Mouse (Mus musculus) heart, adult 9 months (tissue): Measurements from ENCODE around the gene Nudt4.

ENCODE experiments used
- DNase-seq, 2 experiments: peaks; one replicate each; pipeline ENCODE4 v3.0.0; 2022; ENCODE audit warnings: low spot score in 2 of 2

Nudt4 gene

DNA sequence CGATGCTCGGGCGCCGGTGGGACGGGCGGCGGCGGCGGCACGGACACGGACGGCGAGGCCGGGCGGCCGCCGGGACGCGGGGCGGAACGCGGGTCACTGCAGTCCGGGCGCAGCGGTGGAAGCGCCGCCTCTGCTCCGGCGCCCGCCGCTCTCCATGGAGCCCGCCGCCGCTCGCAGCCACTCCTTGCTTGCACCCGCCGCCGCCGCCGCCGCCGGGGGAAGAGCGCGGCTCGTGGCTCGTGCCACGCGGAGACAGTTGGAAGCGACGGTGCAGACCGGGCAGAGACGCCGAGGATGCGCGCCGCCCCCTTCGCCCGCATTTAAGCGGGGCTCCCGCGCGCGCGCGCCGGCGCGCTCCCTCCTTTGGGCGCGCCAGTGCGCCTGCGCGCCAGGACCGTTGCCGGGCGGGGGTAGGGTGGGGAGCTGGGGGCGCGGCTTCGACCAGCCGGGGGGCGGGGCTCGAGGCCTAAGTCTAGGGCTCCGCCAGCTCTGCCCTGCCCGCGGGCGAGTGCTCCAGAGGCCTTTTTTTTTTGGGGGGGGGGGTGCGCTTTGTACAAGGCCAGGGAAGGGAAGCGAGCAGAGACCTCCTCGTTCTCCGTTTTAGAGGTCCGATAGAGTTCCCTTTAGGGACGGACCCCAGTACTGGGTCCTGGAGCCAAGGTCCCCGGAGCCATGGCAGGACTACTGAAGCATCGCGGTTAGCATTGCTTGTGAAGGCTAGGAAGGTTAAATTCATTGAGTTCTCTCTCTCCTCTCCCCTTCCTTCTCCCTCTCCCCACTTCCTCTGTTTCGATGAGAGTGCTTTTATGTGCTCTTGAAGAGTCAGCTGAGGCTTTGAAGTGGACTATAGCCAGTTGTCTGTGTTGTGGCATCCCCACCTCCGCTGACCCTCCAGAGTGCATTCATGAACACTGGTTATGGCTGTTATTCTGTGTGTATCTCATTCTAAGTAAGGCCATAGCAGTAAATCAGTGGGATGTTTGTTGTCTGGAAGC is at the start of gene Nudt4:
TSS of gene Nudt4 (minus strand) at position 296 of the 995 bp plus-strand sequence.
- DNase-seq, result peak; percentile 82 to 84

DNA sequence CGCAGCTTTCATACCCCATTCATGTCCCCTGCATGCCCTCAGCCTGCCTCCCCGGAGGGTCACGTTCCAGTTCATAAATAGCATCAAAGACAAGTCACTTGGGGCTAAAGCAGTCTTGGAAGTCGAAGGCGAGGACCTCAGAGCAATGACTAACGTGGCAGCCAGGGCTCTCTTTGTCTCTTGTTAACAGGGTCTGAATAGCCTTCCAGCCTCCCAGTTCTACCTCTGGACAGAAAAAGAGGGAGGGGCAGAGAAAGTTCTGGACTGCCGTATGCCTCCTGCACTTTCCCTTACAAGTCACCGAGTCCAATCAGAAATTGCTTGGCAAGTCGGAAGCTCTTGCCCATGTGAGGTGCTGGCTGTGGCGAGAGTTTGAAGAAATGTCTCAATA is 47.4 kb upstream of the Nudt4 start:
- peak; percentile 29 to 36 for DNase-seq

DNA sequence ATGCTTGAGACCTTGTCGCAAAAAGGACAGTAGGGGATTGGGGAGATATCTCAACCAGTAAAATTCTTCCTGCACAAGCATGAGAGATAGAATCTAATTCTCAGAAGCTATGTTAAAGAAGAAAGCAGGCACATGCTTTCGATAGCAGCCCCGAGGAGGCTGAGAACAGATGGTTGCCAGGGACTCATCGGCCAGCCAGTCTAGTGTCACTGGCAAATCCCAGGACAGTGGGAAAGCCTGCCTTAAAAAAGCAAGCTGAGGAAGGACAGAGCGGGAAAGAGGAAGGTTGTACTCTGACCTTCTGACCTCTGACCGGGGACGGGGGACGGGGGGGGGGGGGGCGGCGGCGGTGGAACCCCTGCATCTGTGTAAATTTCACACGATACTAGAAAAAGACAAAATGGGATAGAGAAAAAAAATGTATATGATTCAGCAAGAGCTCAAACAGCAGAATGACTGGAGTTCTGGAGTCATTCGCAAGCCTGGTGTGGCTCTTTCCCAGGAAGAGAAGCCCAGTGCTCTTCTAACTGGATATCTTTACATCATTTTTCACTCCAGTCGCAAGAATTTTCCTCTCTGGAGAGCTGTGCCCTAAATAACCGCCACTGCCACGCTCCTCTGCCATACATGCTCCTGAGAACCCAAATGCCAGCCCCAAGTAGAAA is 46.9 kb upstream of the Nudt4 start:
- DNase-seq, result no peak

DNA sequence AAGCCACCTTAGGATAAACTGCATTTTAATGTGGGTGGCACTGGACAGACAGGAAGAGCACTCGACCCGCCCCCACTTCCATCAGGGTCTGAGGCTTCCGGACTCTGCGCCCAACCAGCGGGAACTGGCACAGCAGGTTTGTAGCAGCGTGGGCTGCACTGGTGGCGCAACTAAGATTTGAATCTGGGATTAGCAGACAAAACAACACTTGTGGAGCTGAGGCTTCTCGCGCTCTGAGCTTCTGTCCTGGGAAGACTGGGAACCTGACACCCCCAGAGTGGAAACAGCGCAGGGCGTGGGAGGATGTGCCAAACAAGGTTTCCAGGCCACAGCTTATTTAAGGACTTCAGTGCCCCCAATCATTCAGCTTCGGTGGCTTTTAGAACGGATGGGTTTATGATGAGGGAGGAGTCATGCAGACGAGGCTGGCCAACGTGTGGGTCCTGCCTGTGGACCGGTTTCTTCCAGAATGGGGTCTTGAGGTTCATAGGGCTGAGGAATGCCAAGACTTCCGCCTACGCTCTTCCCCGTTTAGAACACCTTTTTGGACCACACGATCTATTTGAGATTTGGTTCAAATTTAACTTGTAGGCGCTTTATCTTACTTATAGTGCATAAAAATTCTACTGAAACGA is 41.1 kb upstream of the Nudt4 start:
- DNase-seq, result no peak

DNA sequence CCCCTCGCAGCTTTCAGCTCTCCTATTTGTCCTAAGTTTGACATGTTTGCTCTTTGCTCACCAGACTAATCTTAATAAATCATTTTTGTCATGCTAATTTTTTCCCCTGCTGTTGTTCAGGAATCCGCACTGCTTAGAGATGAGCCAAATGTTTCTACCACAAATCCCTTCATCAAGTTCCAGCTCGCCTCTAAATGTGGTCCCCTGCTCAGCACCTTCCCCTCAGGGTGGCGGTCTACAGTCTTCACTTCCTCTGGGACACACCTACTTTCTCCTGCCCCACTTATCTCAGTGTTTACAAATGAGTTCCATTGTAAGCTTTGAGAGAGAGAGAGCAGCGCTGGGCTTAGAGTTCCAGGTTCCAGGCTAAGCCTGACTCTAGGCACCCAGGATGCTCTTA is 36.6 kb upstream of the Nudt4 start:
- no peak for DNase-seq

DNA sequence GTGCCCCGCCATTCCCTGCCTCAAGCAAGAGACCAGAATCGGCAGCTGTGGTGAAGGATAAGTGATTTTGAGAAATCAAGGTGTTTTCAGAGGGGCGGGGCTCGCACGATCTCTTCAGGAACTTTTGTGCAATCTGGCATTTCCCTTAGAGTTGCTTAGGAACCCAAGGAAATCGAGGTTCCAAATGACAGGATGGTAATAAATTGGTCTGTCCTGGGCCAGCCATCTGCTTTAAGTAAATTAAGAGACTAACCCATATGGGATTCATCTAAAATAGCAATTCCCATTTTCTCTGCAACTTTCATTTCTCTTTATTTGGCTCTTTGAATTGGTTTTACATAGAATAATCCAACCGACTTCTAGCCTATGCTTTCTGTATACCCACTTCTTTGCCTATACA is 35.8 kb upstream of the Nudt4 start:
- no peak for DNase-seq

DNA sequence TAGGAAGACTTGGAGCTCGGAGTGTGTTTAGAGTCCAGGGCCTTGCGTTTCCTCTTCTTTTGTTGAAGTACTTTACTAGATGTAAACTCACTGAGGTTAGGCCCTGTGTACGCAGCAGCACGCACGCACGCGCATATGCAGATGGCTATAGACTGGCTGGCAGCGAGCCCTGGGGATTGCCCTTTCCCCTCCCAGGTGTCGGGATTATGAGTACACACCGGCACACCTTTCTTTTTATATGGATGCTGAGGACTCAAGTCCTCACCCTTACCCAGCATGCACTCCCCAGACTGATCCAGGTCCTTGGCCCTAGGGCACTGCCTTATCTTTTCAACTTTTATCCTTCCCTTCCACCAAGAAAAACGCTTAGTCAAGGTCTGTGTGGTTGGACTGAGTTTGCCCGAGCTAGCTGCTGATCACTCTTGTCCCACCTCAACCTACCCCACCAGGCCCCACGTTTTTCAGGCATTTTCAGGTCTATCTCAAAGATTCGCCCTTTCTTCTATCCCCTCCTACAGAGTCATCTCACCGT is 34.2 kb upstream of the Nudt4 start:
- no peak for DNase-seq

DNA sequence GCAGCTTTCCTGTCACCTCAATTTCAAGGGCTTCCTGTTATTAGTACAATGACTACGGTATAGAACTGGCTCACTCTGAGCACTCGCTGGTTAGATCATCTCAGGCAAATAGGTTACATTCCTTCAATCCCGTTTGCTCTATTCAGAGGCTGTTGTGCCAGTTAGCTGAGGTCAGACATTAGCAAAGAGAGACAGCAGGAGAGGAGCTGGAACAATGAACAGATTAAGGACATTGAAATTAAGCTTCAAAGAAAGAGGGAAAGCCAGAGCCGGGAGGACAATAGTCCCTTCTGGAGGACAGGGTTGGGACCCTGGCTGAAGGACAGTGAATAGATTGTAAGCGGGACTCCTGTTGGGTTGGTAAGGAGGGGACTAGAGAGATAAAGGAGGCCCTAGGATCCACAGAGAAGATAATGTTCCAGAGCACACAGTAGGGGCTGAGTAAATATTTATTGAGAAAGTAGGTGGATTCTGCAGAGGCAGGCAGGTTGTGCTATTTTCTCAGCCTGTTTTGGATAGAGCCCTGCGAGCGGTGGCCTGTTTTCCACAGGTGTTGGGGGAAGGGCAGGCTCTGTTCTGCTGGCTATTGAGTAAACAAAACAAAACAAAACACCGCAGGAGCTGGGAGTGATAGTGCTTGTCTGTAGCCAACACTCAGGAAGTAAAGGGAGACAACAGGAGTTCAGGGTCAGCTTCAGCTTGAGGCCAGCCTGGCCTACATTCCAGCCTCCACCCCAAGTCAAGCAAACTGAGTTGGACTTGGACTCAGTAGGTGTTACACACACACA is 32.1 kb upstream of the Nudt4 start:
- DNase-seq, result no peak

DNA sequence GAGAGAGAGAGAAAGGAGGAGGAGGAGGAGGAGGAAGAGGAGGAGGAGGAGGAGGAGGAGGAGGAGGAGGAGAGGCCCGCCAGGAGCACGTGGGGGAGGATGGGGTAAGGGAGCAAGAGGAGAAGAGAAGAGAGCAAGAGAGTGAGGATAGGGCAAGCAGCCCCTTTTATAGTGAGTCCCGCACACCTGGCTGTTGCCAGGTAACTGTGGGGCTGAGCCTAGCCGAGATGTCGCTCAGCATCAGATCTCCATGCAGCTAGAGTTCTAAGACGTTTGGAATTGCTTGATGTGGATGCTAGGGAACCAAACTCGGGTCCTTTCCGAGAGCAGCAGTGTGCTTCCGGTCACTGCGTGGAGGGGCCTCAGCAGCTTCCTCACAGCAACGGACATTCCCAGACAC is 30.5 kb upstream of the Nudt4 start:
- no peak for DNase-seq

DNA sequence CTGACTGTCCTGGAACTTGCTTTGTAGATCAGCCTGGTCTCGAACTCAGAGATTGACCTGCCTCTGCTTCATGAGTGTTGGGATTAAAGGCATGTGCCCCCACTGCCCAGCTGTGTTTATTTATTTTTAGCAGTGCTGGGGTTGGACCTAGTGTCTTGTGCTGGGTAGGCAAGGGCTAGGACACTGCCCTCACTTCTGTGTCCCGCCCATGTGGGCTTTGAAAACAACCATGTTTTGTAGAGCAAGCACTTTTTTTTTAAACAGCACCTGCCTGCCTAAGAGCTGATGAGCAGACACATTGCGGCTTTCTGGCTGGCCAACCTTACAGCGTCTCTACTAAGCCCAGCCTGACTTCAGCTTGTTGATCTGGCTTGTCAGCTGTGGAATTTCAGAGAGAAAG is 27.3 kb upstream of the Nudt4 start:
- no peak for DNase-seq

DNA sequence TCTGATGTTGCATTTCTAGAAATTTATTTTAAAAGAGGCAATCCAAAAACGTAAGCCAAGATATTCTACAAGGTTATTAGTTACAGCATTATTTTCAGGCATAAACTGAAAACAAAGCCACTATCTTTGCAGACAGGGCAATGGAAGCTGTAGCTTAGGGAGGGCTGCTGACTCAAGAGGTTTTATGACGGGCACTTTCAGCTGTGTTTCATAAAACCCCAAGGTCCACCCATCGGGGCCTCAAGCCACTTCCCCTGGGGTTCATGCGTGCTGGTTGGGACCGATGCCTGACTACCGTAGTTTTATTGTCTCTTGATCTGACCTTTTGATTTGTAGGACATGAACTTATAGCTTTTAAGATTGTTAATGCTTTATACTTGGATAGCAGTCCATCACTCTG is 26.2 kb upstream of the Nudt4 start:
- DNase-seq, result no peak

DNA sequence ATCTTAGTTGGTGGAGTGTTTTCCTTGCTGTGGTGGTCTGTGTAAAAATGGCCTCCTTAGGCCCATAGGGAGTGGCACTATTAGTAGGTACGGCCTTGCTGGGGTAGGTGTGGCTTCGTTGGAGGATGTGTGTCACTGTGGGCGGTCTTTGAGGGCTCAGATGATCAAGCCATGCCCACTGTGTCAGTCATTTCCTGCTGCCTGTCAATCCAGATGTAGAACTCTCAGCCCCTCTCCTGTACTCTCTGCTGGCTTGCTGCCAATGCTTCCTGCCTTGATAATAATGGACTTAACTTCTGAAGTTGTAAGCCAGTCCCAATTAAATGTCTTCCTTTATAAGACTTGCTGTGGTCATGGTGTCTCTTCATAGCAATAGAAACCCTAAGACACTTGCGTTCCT is 25.2 kb upstream of the Nudt4 start:
- DNase-seq, result no peak

DNA sequence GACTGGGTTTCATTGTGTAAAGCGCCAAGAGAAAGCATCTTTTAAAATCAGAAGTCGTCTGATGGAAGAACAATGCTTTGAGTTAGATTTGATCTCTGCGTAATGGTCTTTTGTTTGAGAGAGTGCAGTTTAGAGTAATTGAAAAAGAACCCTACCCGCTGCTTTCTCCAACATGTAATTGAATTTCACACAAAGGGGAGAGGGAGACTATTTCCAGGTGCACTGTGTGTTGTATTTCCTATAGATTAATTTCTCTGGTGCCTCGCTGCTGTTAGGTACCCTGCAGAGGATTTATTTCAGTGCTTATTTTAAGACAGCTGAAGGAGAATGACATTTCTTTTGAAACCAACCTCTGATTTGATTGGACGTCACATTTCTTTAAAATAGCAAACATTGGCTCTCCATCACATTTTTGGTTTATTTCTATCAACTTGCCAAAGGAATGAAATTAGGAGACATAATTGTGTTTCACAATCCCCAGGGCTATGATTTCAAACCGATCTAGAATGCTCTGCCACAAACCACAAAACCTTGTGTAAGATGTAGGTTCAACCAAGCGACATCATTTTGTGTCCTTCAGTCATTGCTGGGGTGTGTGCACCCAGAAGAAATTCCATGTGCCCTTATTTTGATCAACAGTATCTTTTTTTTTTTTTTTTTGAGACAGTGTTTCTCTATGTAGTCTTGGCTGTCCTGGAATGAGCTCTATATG is 23.7 kb upstream of the Nudt4 start:
- DNase-seq, result no peak

DNA sequence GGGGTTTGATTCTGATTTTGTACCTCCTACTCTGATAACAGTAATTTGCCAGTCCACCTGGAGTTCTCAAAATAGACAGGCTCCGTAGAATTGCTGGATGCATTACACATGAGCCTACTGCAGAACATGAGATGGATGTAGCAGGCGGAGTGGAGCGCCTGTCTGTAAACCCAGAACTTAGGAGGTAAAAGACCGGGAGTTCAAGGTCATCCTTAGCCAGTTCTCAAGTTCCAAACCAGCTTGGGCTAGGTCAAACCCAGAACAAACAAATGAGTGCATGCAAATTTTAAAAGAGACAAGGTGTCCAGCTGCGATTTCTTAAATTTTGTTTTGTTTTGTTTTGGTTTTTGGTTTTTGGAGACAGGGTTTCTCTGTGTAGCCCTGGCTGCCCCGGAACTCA is 21.6 kb upstream of the Nudt4 start:
- no peak for DNase-seq

DNA sequence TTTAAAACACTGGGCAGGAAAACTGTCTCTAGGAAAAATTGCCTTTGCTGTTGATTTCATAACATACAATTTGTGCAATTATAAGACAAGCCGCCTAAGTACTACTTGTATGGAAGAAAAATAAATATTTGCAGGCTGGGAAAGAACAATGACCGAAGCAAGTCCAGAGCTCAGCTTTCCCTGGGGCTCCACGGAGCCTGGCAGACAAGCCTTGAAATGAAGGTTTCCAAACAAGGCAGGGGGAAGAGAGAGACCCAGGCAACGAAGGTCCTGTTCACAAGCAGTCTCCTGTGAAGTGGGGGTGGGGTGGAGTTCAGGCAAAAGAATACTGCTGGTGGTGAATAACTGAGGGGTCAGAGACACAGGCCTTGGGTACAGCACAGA is 13.6 kb upstream of the Nudt4 start:
- DNase-seq, result no peak

DNA sequence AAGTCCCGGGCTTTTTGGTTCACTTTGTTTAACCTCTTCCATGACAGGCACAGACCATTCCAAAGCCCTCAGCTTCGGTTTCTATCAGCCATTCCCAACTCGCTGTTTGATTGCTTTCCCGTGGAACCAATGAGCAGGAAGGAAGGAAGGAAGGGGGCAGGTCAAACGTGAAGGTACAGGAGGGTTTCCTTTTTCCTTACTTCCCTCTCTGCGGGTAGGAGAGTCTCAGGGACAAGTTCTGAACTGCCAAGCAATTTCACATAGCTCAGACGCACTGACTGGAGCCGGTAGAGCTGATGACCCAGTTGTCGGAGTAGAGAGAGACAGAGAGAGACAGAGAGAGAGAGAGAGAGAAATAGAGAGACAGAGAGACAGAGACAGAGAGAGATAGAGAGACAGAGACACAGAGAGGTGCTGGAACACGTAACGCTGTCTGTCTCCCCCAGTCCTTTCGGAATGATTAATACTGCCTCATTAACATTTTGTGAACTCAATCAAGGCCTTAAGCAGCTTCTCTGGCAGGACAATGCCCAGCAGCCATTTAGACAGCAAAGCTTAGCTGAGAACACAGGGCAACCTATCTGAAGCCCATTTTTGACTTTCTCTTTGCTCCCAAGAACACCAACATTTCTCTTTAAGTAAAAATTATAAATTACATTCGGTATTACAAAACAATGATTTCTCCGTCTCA is 13.1 kb upstream of the Nudt4 start:
- no peak for DNase-seq

DNA sequence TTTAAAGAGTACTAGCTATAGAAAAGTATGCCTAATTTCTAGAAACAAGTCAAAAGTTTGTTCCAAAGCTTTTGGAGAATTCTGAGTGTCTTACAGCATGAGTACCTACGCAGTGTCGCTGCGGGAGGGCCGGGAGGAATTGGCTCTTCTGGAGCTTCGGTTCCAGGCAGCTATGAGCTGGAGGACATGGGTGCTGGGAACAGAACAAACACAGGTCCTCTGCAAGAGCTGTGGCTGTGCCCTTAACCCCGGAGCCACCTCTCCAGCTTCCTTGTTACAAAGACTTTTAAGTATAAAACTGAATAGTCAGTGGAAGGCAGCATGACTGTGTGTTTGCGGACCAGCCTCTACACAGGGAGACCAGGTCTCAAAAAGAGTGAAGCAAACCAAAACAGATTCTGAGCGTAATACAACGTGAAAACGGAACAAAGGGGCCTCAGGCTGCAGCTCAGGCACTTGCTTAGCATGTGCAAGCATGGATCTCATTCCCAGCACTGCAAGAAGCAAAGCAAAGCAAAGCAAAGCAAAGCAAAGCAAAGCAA is 12.0 kb upstream of the Nudt4 start:
- DNase-seq, result no peak

DNA sequence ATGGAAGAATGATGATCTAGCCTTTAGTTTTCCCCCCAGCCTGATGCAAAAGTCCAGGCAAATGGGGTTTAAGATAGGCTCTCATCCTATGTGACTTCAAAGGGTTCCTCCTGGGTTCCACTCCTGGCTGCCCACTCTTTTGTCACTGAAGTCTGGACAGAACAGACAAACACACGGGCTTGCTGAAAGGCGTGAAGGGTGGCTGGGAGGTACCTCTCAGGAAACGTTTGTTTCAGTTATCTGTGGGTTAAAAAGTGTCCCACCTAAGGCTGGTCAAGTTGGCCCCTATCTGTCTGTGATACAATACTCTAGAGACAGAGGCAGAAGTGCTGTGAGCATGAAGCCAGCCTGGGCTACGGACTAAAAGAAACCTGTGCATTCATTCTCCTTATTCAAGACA is 11.0 kb upstream of the Nudt4 start:
- DNase-seq, result no peak

DNA sequence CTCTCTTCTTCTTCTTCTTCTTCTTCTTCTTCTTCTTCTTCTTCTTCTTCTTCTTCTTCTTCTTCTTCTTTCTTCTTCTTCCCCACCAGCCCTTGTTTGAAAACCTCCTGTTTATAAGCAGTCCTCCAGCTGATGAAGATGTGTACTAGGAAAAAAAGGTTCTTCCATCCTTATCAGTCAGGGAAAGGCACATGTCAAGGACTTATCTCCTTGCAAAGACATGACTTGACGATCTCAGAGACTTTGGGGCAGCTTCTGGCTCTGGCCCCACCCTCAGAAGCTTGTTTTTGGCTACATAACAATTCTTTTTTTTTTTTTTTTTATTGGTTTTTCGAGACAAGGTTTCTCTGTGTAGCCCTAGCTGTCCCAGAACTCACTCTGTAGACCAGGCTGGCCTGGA is 5.5 kb upstream of the Nudt4 start:
- no peak for DNase-seq

DNA sequence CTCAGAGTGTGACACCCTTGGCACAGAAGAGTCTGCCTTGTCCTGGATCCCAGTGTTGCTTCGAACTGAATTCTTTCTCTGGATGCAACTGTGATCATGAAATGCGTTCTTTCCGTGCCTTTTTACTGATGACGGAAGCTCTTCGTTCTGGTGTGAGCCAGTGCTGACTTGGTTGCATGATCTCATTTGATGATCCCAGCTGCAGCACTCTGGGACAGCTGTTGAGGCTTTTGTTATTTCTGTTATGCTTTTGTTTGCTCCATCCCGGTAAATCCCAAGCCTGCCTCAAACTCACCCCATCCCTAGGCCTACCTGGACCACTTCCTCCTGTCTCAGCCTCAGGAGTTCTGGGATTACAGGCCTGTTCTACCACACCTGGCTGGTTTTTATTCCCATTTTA is 4.1 kb upstream of the Nudt4 start:
- DNase-seq, result no peak
